Mouse (Mus musculus) kidney, embryonic 15.5 days (tissue): ENCODE measurements around the gene Brdt. TPM values are rescaled to one million over a fixed set of nuclear protein-coding genes. Genes with fewer than 3 reads are reported as not detected.

Source experiments
- ATAC-seq: fragments of 200-750 bp; cut with Nextera tagmentation; replicated peaks from 2 replicates; pipeline ENCODE4 v1.8.0; 2017; ENCODE audit warnings: moderate TSS enrichment; ENCODE audit not compliant: low FRiP score
- H3K27ac ChIP-seq: fragments of 300-500 bp; sonication (generic); 2 replicates; pipeline ENCODE4 v1.5.1; 2015; ENCODE audit warnings: mild to moderate bottlenecking, inconsistent platforms
- H3K27me3 ChIP-seq: fragments of 300-500 bp; sonication (generic); 2 replicates; pipeline ENCODE4 v1.6.1; 2015; ENCODE audit warnings: inconsistent platforms
- H3K36me3 ChIP-seq: fragments of 300-500 bp; sonication (generic); 2 replicates; pipeline ENCODE4 v1.6.1; 2015; ENCODE audit warnings: inconsistent platforms
- H3K4me1 ChIP-seq: fragments of 300-500 bp; sonication (generic); 2 replicates; pipeline ENCODE4 v1.6.1; 2015; ENCODE audit warnings: inconsistent platforms
- H3K4me2 ChIP-seq: fragments of 300-500 bp; sonication (generic); 2 replicates; pipeline ENCODE4 v1.6.1; 2015; ENCODE audit warnings: moderate library complexity, mild to moderate bottlenecking, inconsistent platforms
- H3K4me3 ChIP-seq: fragments of 300-500 bp; sonication (generic); replicated peaks from 2 replicates; pipeline ENCODE4 v1.5.1; 2015; ENCODE audit warnings: mild to moderate bottlenecking, inconsistent platforms
- H3K9ac ChIP-seq: fragments of 300-500 bp; sonication (generic); 2 replicates; pipeline ENCODE4 v1.6.1; 2015; ENCODE audit warnings: mild to moderate bottlenecking, inconsistent platforms
- H3K9me3 ChIP-seq: fragments of 300-500 bp; sonication (generic); replicated peaks from 2 replicates; pipeline ENCODE4 v1.6.1; 2016; ENCODE audit warnings: inconsistent platforms
- WGBS: fragments of 180-500 bp; shearing (Covaris S2); methylation state at CpG from one replicate; pipeline ENCODE4 v1.1.7; 2015; ENCODE audit warnings: mixed read lengths; 5-methylcytosine and 5-hydroxymethylcytosine counted together
- polyA plus RNA-seq: library from polyadenylated mRNA; unstranded; fragments of >200 nt; fragmentation: Nextera tagmentation; extraction: Ambion mirVana; gene quantifications from 2 replicates; pipeline ENCODE4 v1.2.1, GENCODE M21; 2015

Gene Brdt
- polyA plus RNA-seq, 1 experiment from 2014 or later = 2.0 TPM

DNA sequence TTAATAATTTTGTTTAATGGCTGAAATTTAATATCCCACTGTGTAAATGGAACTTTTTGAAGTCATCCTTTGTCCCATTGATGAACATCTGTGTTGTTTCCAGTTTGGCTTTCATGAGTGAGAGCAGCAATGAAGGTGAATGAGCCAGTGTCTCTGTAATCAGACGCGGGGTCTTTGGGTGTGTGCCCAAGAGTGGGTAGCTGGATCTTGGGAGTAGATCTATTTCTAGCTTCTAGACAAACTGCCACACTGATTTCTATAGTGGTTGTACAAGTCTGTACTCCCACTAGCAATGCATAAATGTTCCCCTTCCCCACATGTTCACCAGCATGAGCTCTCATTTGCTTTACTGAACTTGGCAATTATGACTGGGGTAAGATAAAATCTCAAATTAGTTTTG is 58.4 kb downstream of the Brdt start:
- H3K36me3 ChIP-seq = no peaks in the 10 kb centered on the region
- H3K9ac ChIP-seq = no peak overlapping the region
- WGBS = 92% methylated on average over 2 of the region's 2 CpGs
- H3K9me3 ChIP-seq = no peaks in the 10 kb centered on the region
- no peaks in the 10 kb centered on the region for H3K4me1 ChIP-seq
- H3K27ac ChIP-seq = no peak overlapping the region
- no peak overlapping the region for H3K4me3 ChIP-seq
- ATAC-seq = no peak
- H3K27me3 ChIP-seq = no peaks in the 10 kb centered on the region
- H3K4me2 ChIP-seq = no peak overlapping the region

DNA sequence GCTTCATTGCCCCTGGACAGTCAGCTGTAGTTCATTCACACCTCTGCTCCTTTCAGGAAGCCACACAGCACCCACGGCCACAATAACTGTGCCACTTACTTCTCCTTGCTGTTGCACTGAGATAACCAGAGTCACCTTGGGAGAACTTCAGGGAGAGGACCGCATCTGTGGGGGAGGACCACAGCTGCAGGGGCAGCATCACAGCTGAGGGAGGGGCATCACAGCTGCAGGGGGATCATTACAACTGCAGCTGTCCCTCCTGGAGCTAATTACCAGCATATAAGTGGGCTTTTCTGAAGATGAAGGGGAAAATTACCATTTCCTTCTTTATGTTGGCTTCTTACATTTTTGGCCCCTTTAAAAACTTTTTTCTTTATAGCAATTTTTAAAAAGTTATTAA is 63.5 kb downstream of the Brdt start:
- Histone ChIP-seq H3K9me3 (no peaks in the 10 kb centered on the region), H3K36me3 (no peaks in the 10 kb centered on the region), H3K4me3 (no peak overlapping the region), H3K27me3 (no peaks in the 10 kb centered on the region), H3K27ac (no peak overlapping the region), H3K4me1 (no peaks in the 10 kb centered on the region), H3K9ac (no peak overlapping the region), H3K4me2 (no peak overlapping the region)
- 54% methylated on average over 2 of the region's 2 CpGs for WGBS
- ATAC-seq = no peak

DNA sequence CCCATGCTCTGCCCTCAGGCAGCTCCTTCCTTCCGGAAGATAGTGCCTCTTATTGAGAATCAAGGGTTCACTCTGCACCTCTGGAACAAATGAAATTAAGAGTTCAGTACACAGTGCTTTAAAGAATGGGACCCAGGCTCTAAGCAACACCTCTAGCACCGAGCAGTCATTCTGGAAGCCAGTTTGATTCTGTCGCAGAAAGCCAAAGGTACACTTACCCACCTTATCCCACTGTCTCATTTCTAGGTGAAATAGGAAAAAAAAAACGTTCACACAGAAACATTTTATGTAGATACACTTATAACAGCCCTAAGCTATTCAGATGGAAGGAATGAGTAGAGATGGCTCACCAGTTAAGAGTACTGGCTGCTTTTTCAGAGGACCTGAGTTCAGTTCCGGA is 71.5 kb downstream of the Brdt start, which contains the start of gene Ephx4:
Ephx4 (plus strand) TSS at position 301 of the 400 bp plus-strand sequence.
- 20% methylated on average over 5 of the region's 5 CpGs for WGBS
- Histone ChIP-seq H3K27ac (no peak within 1 kb of the TSS), H3K4me2 (peak within 1 kb of the TSS; percentile 98), H3K27me3 (peaks cover 34% of the 10 kb centered on the region), H3K9me3 (no peaks in the 10 kb centered on the region), H3K4me1 (peaks cover 13% of the 10 kb centered on the region), H3K9ac (peak within 1 kb of the TSS; percentile 61), H3K4me3 (peak within 1 kb of the TSS; percentile 64), H3K36me3 (no peaks in the 10 kb centered on the region)
- no peak for ATAC-seq

DNA sequence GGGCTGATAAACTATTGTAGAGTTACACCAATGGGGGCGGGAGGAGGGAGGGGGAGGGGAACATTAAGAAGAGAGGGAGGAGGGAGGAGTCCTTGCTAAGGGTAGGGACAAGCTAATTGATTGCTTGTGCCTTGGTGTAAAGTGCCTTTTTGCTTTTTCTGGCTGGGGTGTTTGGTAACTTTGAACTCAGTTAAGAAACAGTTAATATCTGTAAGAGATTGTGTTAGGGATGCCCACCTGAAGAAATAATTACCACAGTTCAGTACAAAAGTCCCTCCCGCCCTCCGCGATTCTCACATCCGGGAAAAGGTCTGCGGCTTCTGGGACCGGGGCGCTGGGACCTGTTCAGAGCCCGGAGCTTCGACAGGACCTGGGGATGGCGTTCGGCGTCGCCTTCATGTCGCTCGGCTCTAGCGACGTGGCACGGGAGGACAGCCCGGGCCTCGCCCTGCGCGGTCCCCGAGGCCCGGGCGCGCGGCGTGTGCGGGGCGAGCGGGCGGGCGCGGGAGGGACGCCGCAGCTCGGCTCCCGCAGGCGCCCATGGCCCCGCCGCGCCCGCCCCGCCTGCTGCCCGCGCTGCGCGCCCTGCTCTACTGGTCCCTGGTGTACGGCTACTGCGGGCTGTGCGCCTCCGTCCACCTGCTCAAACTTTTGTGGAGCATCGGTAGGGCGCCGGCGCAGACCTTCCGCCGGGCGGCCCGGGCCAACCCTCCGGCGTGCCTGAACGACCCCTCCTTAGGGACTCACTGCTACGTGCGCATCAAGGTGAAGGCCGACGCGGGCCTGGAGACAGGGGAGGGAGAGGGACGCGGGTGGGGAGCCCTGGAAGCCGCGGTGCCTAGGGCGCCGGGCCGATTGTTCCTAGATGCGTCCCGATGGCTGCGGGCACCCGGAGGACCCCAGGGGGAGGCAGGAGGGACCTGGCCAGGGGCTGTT is 72.3 kb downstream of the Brdt start:
- WGBS = under 1% methylated on average over 56 of the region's 80 CpGs
- Histone ChIP-seq H3K4me2 (peak overlapping the region; percentile 98), H3K27me3 (peaks cover 34% of the 10 kb centered on the region), H3K9ac (peak overlapping the region; percentile 61), H3K4me1 (peaks cover 13% of the 10 kb centered on the region), H3K9me3 (no peaks in the 10 kb centered on the region), H3K36me3 (no peaks in the 10 kb centered on the region), H3K4me3 (peak overlapping the region; percentile 64), H3K27ac (no peak overlapping the region)
- ATAC-seq = peak; percentile 91

DNA sequence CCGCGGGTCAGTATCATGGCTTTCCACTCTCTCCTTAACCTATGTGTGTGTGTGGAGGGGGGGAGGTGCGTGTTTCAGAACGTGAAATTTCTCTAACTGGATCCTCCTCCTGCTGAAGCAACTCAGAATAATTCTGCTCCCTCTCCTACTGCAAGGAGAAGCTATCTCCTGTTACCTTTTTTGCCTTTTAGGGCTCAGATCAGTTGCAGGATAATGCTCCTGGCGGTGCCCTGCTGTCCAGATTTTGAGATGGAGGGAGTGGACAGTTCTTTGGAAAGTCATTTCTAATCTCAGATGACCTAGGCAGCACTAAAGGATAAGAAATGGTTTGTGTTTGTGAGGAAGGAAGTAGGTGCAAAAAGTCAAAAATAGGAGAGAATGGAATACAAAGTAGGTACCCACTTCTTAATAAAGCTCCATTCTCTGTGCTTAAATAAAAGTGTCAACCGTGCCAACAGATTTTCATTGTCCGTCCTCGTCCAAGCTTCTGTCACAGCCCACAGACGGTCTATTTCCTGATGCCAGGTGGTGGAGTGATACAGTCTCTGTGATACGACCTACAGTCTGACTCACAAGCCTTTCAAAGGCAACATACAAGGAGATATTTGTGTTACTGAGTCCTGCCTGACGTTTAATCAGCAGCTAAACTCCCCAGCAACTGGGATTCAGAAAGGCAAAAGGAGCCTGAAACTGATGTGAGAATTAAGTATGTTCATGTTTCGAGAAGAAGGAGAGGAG is 73.2 kb downstream of the Brdt start:
- H3K27ac ChIP-seq = no peak overlapping the region
- peaks cover 13% of the 10 kb centered on the region for H3K4me1 ChIP-seq
- H3K9ac ChIP-seq = peak overlapping the region; percentile 61
- H3K4me3 ChIP-seq = peak overlapping the region; percentile 64
- H3K9me3 ChIP-seq = no peaks in the 10 kb centered on the region
- WGBS = 28% methylated on average over 12 of the region's 12 CpGs
- peak overlapping the region; percentile 98 for H3K4me2 ChIP-seq
- no peak for ATAC-seq
- H3K27me3 ChIP-seq = peaks cover 34% of the 10 kb centered on the region
- H3K36me3 ChIP-seq = no peaks in the 10 kb centered on the region

DNA sequence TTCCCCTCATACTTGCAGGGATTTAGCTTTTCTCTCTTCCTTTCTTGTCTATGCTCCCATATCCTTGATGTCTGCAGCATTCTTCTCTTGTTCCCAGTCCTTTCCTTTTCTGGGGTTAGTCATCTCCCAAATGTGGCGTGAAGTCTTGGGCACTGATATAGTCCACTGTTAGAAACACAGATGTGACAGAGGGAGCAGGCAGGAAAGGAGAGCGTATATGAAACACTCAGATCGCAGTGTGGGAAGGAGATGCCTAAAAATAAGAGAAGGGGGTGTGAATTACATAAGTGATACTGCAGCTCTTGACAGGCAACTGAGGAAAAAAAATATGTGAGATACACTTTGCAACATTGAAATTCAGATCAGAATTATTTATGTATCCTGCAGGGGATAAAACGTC is 74.4 kb downstream of the Brdt start:
- Histone ChIP-seq H3K9ac (no peak overlapping the region), H3K9me3 (no peaks in the 10 kb centered on the region), H3K4me2 (no peak overlapping the region), H3K4me3 (no peak overlapping the region), H3K27me3 (peaks cover 34% of the 10 kb centered on the region), H3K4me1 (peaks cover 13% of the 10 kb centered on the region), H3K27ac (no peak overlapping the region), H3K36me3 (no peaks in the 10 kb centered on the region)
- 88% methylated on average over 4 of the region's 4 CpGs for WGBS
- no peak for ATAC-seq

DNA sequence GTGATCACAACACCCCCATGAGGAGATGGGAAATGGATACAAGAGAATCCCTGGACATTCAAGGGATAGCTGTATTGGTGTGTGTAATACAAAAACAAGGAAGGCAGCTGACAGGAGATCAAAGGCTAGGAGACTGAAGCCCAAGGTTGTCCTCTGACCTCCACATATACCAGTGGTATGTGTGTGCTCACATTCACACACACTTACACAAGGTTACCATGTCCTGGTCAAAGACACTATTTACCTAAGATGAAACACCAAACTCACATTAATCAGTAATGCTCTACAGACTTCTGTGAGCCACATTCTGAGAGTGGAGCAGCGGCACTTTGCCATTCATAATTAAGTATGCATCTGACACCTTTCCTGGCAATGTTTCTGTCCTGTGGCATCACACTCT is 79.3 kb downstream of the Brdt start:
- Histone ChIP-seq H3K27me3 (peaks cover 1% of the 10 kb centered on the region; the same call in 1 of the 2 replicates), H3K4me2 (no peak overlapping the region), H3K4me1 (no peaks in the 10 kb centered on the region), H3K36me3 (no peaks in the 10 kb centered on the region), H3K4me3 (no peak overlapping the region), H3K9ac (no peak overlapping the region), H3K27ac (0 out of 2 replicates have a peak overlapping the region, but pooled peaks have one; percentile 5), H3K9me3 (no peaks in the 10 kb centered on the region)
- WGBS = 60% methylated on average over 1 of the region's 1 CpGs
- no peak for ATAC-seq

DNA sequence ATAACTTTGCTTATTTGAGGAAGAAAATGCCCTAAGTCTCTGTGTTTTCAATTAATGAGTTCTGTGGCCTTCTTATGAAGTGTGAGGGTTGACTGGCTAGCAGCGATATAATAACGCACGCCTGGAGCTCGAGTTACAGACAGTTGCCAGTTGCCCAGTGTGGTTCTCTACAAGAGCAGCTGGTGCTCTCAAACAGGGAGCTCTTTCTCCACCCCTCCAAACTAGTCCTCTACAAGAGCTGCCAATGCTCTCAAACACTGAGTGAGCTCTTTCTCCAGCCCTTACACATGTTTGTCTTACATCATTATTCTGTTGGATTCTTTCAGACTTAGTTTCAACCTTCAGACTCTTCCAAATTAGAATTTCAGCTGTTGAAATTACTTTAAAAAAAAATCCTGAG is 80.4 kb downstream of the Brdt start:
- Histone ChIP-seq H3K9me3 (no peaks in the 10 kb centered on the region), H3K4me3 (no peak overlapping the region), H3K27ac (no peak overlapping the region), H3K4me1 (no peaks in the 10 kb centered on the region), H3K9ac (no peak overlapping the region), H3K36me3 (no peaks in the 10 kb centered on the region), H3K4me2 (no peak overlapping the region), H3K27me3 (no peaks in the 10 kb centered on the region)
- 38% methylated on average over 4 of the region's 4 CpGs for WGBS
- no peak for ATAC-seq

DNA sequence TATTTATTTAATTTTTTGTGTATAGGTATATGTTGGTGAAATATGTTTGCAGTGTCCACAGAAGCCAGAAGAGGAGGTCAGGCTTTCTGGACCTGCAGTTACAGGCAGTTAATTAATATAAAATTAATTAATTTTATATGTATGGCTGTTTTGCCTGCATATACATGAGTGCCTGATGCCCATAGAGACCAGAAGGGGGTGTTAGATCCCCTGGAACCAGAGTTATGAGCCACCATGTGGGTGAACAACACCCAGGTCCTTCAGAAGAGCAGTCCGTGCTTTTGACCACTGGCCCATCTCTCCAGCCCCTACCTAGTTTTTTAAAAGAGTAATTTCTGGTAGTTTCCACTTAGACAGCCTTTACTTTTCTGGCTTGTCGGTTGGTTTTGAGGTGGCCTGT is 81.3 kb downstream of the Brdt start:
- Histone ChIP-seq H3K4me3 (no peak overlapping the region), H3K27ac (no peak overlapping the region), H3K9ac (no peak overlapping the region), H3K27me3 (no peaks in the 10 kb centered on the region), H3K4me2 (no peak overlapping the region), H3K36me3 (no peaks in the 10 kb centered on the region), H3K4me1 (no peaks in the 10 kb centered on the region), H3K9me3 (no peaks in the 10 kb centered on the region)
- ATAC-seq = no peak
- WGBS = 74% methylated on average over 2 of the region's 2 CpGs

DNA sequence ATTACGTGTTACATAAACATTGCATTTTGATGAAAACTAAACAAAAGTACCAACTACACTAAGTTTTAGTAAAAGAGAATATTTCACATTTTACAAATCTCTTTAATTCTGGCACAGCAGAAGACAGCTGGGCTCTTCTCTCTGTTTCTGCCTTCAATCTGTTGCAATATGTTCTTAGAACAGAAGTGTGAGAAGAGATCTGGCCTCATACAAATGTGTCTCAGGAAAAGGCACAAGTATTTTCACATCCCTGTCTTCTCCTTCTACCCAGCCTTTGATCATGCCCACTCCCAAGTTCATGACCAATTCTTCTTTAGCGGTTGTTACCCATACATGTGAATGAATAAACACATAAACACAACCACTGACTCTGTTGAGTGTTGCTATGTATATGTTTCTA is 84.1 kb downstream of the Brdt start:
- Histone ChIP-seq H3K4me1 (no peaks in the 10 kb centered on the region), H3K27ac (no peak overlapping the region), H3K9me3 (no peaks in the 10 kb centered on the region), H3K4me2 (no peak overlapping the region), H3K9ac (no peak overlapping the region), H3K36me3 (no peaks in the 10 kb centered on the region), H3K27me3 (no peaks in the 10 kb centered on the region), H3K4me3 (no peak overlapping the region)
- ATAC-seq = no peak
- 82% methylated on average over 2 of the region's 2 CpGs for WGBS

DNA sequence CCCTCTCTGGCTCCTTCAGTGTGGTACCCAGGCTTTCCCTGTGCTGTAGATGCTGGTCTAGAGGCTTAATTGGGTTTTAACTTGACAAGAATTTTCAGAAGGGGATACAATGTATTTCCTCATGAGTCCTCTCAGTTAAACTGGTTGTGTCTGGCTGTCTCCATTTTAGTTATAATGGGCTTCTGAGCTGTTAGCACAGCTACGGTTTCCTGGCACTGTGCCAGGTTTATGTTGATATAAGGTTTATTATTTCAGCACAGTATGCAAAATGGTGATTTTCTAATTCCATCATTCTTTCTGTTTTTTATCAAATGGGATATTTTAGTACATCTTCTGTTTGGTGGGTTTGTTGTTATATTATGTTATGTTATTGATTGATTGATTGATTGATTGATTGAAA is 90.7 kb downstream of the Brdt start:
- H3K36me3 ChIP-seq = no peaks in the 10 kb centered on the region
- no peak for ATAC-seq
- no peaks in the 10 kb centered on the region for H3K27me3 ChIP-seq
- H3K9me3 ChIP-seq = no peaks in the 10 kb centered on the region
- H3K4me3 ChIP-seq = no peak overlapping the region
- WGBS = 30% methylated on average over 1 of the region's 1 CpGs
- no peaks in the 10 kb centered on the region for H3K4me1 ChIP-seq
- H3K27ac ChIP-seq = no peak overlapping the region
- H3K9ac ChIP-seq = no peak overlapping the region
- no peak overlapping the region for H3K4me2 ChIP-seq

DNA sequence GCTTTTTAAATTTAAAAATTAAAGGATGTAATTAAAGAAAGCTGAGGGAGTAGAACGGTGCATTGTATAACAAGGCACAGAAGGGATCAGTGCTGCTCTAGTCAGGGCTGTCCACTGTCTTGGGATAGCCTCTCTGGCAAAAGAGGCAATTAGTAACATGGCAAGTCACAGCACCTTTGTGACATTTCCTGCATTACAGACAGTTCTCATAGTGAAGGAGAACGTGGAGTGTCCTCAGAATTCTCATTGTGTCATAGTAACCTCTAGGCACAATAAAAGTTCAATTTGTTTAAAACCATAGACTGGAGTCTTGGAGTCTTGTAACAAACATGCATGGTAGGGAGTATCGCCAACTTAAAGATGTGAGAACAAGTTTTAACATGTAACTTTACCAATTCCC is 100.3 kb downstream of the Brdt start, which contains the start of gene Lpcat2b:
Lpcat2b (plus strand) TSS at position 301 of the 400 bp plus-strand sequence.
- 79% methylated on average over 3 of the region's 3 CpGs for WGBS
- Histone ChIP-seq H3K4me3 (no peak within 1 kb of the TSS), H3K4me1 (0 out of 2 replicates have a peak, but pooled peaks cover 5% of the 10 kb centered on the region), H3K36me3 (no peaks in the 10 kb centered on the region), H3K9ac (no peak within 1 kb of the TSS), H3K9me3 (no peaks in the 10 kb centered on the region), H3K4me2 (no peak within 1 kb of the TSS), H3K27me3 (0 out of 2 replicates have a peak, but pooled peaks cover 2% of the 10 kb centered on the region), H3K27ac (no peak within 1 kb of the TSS)
- ATAC-seq = no peak
